Mouse (Mus musculus) megakaryocyte, embryonic 14.5 days (primary cell): ENCODE measurements around the gene Ina.

Experiments
- FLI1 ChIP-seq: IDR thresholded peaks from 2 replicates; pipeline ENCODE4 v1.6.1; 2012; ENCODE audit warnings: low read length, inconsistent platforms, mixed read lengths
- GATA1 ChIP-seq: IDR thresholded peaks from 3 replicates; pipeline ENCODE4 v1.6.1; 2012; ENCODE audit warnings: mixed read lengths, low read length, inconsistent platforms, borderline replicate concordance

DNA sequence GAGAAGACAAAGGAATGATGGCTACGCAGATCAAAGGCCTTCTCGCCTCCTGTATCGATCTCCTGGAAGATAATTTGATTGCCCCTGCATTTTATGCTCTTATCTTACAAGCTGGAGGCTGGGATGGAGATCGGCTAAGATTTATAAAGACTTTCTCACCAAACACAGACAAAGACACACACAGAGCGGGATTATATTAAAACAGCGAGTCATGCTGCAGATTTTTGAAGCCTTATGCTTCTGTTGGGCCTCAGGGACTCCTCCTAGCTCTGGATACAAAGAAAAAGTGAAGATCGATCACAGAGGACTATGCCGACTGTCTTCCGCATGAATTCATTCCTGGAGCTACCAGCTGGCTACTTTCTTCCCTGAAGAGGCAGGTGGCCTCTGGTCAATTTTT lies 15.3 kb downstream of the Ina start:
- TF ChIP-seq GATA1 (no peak), FLI1 (no peak)
